Mouse (Mus musculus) cerebellum, adult 11-12 months (tissue): ENCODE data around the gene Ankrd39.

ENCODE experiments used
- DNase-seq: peaks from one replicate; pipeline ENCODE4 v3.0.0; 2022

Ankrd39 gene

GRCm38 (mm10) chr1:36572140-36572700, 25.0 kb upstream of the Ankrd39 start:
- DNase-seq, result no peak

- DNase-seq, result no peak
Measured at GRCm38 (mm10) chr1:36571627-36572026, 24.4 kb upstream of the Ankrd39 start.

GRCm38 (mm10) chr1:36570320-36570719, 23.1 kb upstream of the Ankrd39 start:
- DNase-seq, result no peak

- DNase-seq, result no peak
Measured at GRCm38 (mm10) chr1:36569694-36570276, 22.5 kb upstream of the Ankrd39 start.

GRCm38 (mm10) chr1:36568776-36569175, 21.5 kb upstream of the Ankrd39 start:
- no peak for DNase-seq

GRCm38 (mm10) chr1:36567818-36568603, 20.8 kb upstream of the Ankrd39 start:
- DNase-seq, result no peak

GRCm38 (mm10) chr1:36566425-36566824, 19.2 kb upstream of the Ankrd39 start:
- DNase-seq, result no peak

- no peak for DNase-seq
Measured at GRCm38 (mm10) chr1:36564101-36564500, 16.9 kb upstream of the Ankrd39 start.

GRCm38 (mm10) chr1:36563632-36564031, 16.4 kb upstream of the Ankrd39 start:
- DNase-seq, result no peak

GRCm38 (mm10) chr1:36563197-36563596, 16.0 kb upstream of the Ankrd39 start:
- DNase-seq, result no peak

- no peak for DNase-seq
Measured at GRCm38 (mm10) chr1:36562388-36562787, 15.1 kb upstream of the Ankrd39 start.

- no peak for DNase-seq
Measured at GRCm38 (mm10) chr1:36560903-36561302, 13.7 kb upstream of the Ankrd39 start.

GRCm38 (mm10) chr1:36559888-36560287, 12.6 kb upstream of the Ankrd39 start:
- DNase-seq, result no peak

GRCm38 (mm10) chr1:36559256-36559655, 12.0 kb upstream of the Ankrd39 start:
- no peak for DNase-seq

GRCm38 (mm10) chr1:36558031-36558993, 11.1 kb upstream of the Ankrd39 start, which contains the start of gene Sema4c:
Gene Sema4c (minus strand): TSS chr1:36558349.
- DNase-seq, result peak; percentile 72

GRCm38 (mm10) chr1:36557457-36558011, 10.3 kb upstream of the Ankrd39 start:
- no peak for DNase-seq

- DNase-seq, result peak; percentile 90
Measured at GRCm38 (mm10) chr1:36556553-36557456, 9.6 kb upstream of the Ankrd39 start.

GRCm38 (mm10) chr1:36555798-36556395, 8.7 kb upstream of the Ankrd39 start:
- DNase-seq, result peak; percentile 75

- DNase-seq, result peak; percentile 50
Measured at GRCm38 (mm10) chr1:36554633-36555399, 7.6 kb upstream of the Ankrd39 start.

- peak; percentile 91 for DNase-seq
Measured at GRCm38 (mm10) chr1:36552506-36552905, 5.3 kb upstream of the Ankrd39 start.
